9 mouse cellular contexts compared by ENCODE assay signal in the genomic region with DNA sequence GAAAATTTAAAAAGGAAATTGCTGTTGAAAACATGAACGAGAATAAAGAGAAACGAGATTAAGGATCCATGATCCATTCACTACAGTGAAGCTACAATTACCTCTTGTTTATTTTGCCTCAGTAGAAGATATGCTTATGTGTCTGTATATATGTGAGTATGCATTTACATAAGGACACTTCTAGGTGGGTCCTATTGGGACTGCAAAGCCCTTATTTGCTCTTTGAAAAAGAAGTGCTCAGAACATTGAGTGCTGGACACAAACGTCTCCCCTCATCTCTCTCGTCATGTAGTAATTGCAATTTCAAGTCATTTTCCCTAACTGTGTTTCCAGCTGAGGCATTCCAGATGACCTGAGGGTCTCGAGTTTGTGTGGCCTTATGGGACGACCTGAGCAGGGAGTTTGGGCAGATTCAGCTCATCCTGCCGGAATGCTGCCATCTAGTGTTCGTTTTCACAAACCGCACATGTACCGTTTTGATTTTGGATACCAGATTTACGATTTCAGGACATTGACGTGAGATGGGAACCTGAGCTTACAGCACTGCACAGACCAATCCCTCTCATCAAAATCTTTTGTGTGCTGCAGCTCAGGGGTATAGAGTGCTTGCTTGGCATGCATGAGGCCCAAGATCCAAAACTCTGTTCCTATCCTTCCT. TPM values are rescaled to one million over a fixed set of nuclear protein-coding genes. Genes with fewer than 3 reads are reported as not detected.
DNase-seq lines count a peak whose midpoint lies in the region; ATAC-seq and TF ChIP-seq lines count a peak whose summit lies in the region.
"Had no signal": no experiment of that assay in that cellular context is flagged by ENCODE, and none has a peak within 500 bp of the region (broad histone marks: within the 10 kb centered on the region; RNA-seq: fewer than 3 reads in every experiment).

No protein-coding gene starts in this region.

- WGBS in thymus, adult 2 months: 22% methylated on average over 12 of the region's 12 CpGs
- WGBS in forebrain, embryonic 13.5 days: 19% methylated on average over 12 of the region's 12 CpGs

- no peaks in the 10 kb centered on the region for H3K4me1 ChIP-seq in thymus, adult 2 months (replicated peaks; ENCODE audit: control insufficient read depth, insufficient read depth, low read length)
- no peaks in the 10 kb centered on the region for H3K4me1 ChIP-seq in bone marrow macrophage, adult 2 months (ENCODE audit: control insufficient read depth, insufficient read depth, low read length)
- H3K4me1 ChIP-seq in forebrain, embryonic 13.5 days: no peaks in the 10 kb centered on the region

- H3K27ac ChIP-seq in thymus, adult 2 months (ENCODE audit: control insufficient read depth, insufficient read depth, low read length): no peak overlapping the region
- H3K27ac ChIP-seq in bone marrow macrophage, adult 2 months (ENCODE audit: insufficient read depth, low read depth, low read length): no peak overlapping the region
- no peak overlapping the region for H3K27ac ChIP-seq in forebrain, embryonic 13.5 days

- no peaks in the 10 kb centered on the region for H3K9me3 ChIP-seq in forebrain, embryonic 13.5 days (replicated peaks)

- H3K4me3 ChIP-seq in thymus, adult 2 months (ENCODE audit: control insufficient read depth, insufficient read depth, low read length): no peak overlapping the region
- no peak overlapping the region for H3K4me3 ChIP-seq in bone marrow macrophage, adult 2 months (ENCODE audit: insufficient read depth, low read length)
- no peak overlapping the region for H3K4me3 ChIP-seq in forebrain, embryonic 13.5 days

- H3K36me3 ChIP-seq in thymus, adult 2 months (ENCODE audit: control insufficient read depth, insufficient read depth, low read length): no peaks in the 10 kb centered on the region
- H3K36me3 ChIP-seq in forebrain, embryonic 13.5 days (ENCODE audit: poor library complexity, severe bottlenecking): no peaks in the 10 kb centered on the region

- H3K4me2 ChIP-seq in forebrain, embryonic 13.5 days: no peak overlapping the region

- peak; percentile 67 for ATAC-seq in forebrain, embryonic 13.5 days

- peak; percentile 14 for DNase-seq in thymus, adult 2 months
- DNase-seq in thymus, adult 18-20 months: no peak
- peak; percentile 54 for DNase-seq in kidney, postnatal 10 days
- peak; percentile 41 for DNase-seq in lung, postnatal 10 days
- DNase-seq in right cerebral cortex, postnatal 10 days (ENCODE audit: low spot score in 2 of 2): peak; percentile 37 to 51

- H3K9ac ChIP-seq in forebrain, embryonic 13.5 days: no peak overlapping the region

- H3K27me3 ChIP-seq in thymus, adult 2 months (ENCODE audit: control insufficient read depth, insufficient read depth, low read length): no peaks in the 10 kb centered on the region
- H3K27me3 ChIP-seq in forebrain, embryonic 13.5 days: no peaks in the 10 kb centered on the region

- peak; percentile 14; the same call in 1 of the 2 replicates for TF ChIP-seq CTCF in thymus, adult 2 months (IDR thresholded peaks at IDR 0.05; ENCODE audit: borderline replicate concordance, control insufficient read depth, extremely low read depth, insufficient read depth, low read length, poor library complexity)
- TF ChIP-seq CTCF in bone marrow macrophage, adult 2 months (IDR thresholded peaks at IDR 0.05; ENCODE audit: low read depth, low read length): peak; percentile 71

- TF ChIP-seq POLR2A in thymus, adult 2 months (IDR thresholded peaks at IDR 0.05; ENCODE audit: control insufficient read depth, extremely low read depth, insufficient read depth, low read length, poor library complexity): no peak
- no peak for TF ChIP-seq POLR2A in bone marrow macrophage, adult 2 months (IDR thresholded peaks at IDR 0.05; ENCODE audit: borderline replicate concordance, low read depth, low read length)

RNA-seq across cellular contexts. Expression of a gene that starts 27.5 kb away (rescaled TPM):
- polyA plus RNA-seq in thymus, adult 2 months (2012; rRNA removed): 0.22 and 0.85 TPM in 2 replicates
- not detected in 2 replicates for polyA plus RNA-seq in bone marrow macrophage, adult 2 months (2012; ENCODE audit: insufficient read depth, insufficient read length, missing spikeins)
- not detected in 2 replicates for polyA plus RNA-seq in forebrain, embryonic 13.5 days (2015; fragmentation: Nextera tagmentation; extraction: Ambion mirVana)
- polyA plus RNA-seq: heart, embryonic 14.5 days; stomach, embryonic 14.5 days had no signal

RNA-seq across cellular contexts. Expression of a gene that starts 30.1 kb away (rescaled TPM):
- polyA plus RNA-seq in thymus, adult 2 months (2012; rRNA removed): 0.13 and 0.31 TPM in 2 replicates
- not detected in 2 replicates for polyA plus RNA-seq in bone marrow macrophage, adult 2 months (2012; ENCODE audit: insufficient read depth, insufficient read length, missing spikeins)
- 23.5 and 25.2 TPM in 2 replicates for polyA plus RNA-seq in forebrain, embryonic 13.5 days (2015; fragmentation: Nextera tagmentation; extraction: Ambion mirVana)

Comparison
In these comparisons a context has a peak if more than half of its experiments do, and no peak if none do; other contexts are left out.
1. DNase-seq: peak in thymus, adult 2 months (single experiment), kidney, postnatal 10 days (single experiment), lung, postnatal 10 days (single experiment) and right cerebral cortex, postnatal 10 days (2 of 2); none in thymus, adult 18-20 months (0 of 2).
2. RNA of a gene that starts 30.1 kb away (polyA plus RNA-seq): 23.5 to 25.2 TPM in forebrain, embryonic 13.5 days; 0.13 to 0.31 TPM in thymus, adult 2 months and not detected in bone marrow macrophage, adult 2 months; every median in the first group is over 10 times any median in the second.